Mouse (Mus musculus) embryo, embryonic 9.5 days (tissue): Measurements from ENCODE around the gene Ifitm3.
"Not testable (repeated sequence)": the region's sequence is repeated elsewhere in the genome, so short reads cannot be mapped to it uniquely, and the experiment has no call there.

Source experiments
- DNase-seq: peaks from one replicate; pipeline ENCODE4 v3.0.0-alpha.2; 2017; ENCODE audit errors: extremely low spot score

The Ifitm3 gene

DNA sequence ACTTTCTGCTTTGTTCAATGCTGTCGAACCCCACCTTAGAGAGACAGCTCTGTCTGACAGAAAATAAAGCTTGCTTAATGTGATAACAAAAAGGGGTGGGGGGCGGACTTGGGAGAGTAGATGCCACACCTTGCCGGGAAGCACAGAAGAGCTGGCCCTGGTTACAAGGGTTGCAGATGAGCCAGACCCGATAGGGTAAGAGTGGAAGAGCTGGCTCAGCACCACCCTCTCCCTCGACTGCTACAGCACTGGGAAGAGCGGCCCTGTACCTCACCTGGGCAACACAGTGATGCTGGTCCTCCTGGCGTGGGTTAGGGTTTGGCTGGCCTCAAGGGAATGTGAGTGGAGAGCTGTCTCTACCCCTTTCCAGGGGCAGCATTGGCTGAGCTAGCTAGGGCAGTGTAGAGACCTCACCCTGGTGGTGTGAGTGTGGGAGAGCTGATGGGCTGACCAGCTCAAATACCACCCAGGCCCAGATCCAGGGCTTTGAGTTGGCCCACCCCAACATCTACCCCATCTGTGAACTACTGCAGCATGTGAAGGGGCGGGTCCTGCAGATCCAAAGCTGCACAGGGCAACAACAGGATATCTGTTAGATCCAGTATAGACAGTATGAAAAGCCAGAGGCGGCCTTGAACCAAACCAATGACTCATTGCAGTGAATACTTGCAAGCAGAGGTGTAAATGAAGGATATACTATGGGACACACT lies 22.0 kb upstream of the Ifitm3 start:
- DNase-seq = no peak

DNA sequence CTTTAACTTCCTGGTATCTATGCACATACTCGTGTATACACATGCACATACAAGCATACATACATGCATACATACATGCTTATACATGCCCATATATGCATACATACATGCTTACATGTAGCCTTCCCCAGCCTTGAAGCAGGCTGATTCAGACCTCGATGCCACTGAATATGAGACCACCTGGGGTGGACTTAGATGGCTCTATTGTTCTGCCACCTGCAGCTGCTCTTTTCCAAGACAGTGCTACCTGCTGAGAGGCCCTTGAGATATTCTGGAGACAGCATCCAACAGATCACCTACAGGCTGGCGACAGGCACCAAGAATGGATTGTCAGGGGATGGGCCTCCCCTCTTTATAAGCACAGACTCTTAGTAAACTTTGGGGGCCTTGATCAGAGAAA lies 19.8 kb upstream of the Ifitm3 start:
- DNase-seq = no peak

DNA sequence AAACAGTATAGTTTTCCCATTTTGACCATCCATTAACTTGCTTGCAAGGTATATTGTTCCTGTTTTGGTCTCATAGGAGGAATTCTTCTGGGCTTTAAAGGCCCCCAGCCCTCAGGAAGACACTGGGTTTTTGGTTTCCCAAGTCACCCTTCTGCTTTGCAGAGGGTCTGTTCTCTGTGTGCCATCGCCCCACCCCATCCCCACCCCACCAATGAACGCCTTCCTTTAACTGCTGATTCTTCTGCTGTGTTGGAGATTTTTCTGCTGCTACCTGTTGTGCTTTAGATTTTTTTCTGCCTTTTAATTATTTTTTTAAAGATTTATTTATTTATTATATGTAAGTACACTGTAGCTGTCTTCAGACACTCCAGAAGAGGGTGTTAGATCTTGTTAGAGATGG lies 18.3 kb upstream of the Ifitm3 start, which contains the start of gene Gm17387:
Gene Gm17387, plus strand, starts transcription at position 301 of the 400 bp plus-strand sequence.
- DNase-seq = no peak

DNA sequence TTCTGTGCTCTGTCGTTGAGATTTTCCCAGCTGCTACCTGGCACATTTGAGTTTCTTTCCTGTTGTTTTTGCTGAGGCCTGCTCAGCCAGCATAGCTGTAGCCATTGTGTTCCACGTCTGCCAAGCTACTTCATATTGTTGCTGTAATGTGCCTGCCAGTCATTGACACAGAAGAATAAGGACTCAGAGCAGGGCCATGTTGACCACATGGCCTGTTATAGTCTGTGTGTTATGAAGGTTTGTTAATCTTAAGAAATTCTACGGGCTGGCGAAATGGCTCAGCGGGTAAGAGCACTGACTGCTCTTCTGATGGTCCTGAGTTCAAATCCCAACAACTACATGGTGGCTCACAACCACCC lies 16.1 kb upstream of the Ifitm3 start:
- DNase-seq = peak; percentile 34

DNA sequence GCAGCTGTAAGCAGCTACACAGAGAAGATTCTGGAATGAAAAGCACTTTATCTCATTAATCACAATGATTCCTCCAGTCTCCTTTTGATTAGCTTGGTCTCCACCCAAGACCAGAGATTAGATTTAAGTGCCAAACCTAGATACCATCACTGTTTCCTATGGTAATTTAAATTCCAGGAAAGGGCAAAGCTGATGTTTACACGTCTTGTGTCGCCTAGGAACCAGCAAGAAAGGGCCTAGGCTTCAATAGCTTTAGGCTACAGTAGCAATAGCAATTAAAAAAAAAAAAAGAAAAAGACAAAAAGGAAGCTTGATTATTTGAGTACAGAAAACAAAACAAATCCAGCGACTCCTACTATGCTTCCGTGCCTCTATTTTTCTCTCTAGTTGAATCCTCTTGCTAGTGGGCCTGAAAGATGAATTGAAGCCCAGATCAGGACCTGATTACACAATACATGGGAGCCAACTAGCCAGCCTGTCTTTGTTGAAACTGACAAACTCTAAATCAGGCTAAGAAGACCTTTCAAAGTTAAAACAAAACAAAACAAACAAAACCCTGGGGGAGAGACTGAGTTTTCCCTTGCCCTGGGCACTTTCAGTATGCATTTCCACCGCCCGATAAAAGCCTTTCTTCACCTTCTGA lies 15.6 kb upstream of the Ifitm3 start:
- no peak for DNase-seq

DNA sequence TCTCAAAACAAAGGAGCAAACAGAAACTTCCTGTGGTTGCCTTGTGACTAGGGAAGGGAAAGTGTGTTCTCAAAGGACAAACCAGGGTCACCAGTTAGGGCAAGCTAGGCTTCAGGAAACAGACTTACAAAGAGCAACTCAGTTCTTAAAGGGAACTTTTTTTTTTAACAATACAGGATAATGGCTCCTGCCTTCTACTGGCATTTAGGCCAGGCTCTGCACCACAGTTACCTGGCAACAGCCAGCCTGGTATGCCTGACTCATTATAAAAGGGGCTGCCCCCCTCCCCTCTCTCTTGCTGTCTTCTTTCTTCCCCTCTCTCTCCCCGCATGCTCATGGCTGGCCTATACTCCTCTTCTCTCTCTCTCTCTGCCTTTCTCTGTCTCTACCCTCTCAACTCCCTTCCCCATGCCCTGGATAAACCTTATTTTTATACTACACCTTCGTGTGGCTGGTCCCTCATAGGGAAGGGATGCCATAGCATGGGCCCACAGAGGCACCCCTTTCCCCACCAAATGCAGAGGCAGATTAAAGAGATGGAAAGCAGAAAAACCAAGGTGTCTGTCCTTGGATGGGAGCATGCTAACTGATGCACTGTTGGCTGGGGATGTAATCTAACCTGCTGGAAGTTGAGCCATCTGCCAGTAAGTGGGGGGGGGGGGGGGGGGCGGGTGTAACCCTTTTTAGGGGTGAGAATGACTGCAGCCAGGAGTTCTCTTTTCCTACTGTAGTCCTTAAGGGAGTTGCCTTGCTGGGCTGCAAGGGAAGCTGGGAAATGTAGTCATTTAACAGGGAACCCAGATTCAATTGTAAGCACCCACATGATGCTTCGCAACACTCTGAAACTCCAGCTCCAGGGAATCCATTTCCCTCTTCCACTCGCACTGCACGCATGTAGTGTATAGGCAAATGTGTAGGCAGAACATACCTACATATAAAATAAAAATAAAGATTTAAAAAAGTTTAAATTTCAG lies 14.6 kb upstream of the Ifitm3 start:
- DNase-seq = peak; percentile 61

DNA sequence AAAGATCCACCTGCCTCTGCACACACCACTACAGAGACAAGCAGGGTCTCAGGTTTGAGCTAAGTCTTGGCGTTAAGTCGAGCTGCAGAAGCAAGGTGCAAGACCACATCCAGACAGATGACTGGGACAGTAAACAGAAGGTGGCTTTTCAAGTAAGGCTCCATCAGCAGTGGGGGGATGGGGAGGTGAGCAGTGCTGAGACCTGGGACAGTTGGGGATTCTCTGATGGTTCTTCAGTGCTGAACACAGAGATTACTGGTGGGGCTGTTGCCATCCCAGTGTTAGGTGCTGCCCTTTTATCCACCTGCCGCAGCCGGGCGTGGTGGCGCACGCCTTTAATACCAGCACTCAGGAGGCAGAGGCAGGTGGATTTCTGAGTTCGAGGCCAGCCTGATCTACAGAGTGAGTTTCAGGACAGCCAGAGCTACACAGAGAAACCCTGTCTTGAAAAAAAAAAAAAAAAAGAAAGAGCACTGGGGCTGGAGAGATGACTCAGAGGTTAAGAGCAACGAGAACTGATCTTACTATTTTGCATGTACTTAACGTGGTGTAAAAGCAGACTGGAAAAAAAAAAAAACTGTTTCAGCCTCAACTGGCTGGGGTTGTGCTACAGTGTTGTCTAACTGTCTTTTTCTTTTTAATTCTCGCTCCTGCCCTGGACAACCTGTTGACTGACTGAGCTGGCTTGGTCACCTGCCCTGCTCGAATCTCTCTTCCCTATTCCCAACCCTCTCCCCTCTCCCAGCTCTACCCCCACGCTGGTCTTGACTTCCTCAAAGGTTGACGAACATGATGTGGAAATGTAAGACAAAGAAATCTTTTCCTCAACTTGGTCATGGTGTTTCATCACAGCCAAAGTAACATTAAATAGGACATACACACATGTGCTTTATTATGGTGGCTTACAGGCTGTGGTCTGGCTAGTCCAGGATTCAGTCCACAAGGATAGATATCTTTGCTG lies 11.2 kb upstream of the Ifitm3 start:
- no peak for DNase-seq

DNA sequence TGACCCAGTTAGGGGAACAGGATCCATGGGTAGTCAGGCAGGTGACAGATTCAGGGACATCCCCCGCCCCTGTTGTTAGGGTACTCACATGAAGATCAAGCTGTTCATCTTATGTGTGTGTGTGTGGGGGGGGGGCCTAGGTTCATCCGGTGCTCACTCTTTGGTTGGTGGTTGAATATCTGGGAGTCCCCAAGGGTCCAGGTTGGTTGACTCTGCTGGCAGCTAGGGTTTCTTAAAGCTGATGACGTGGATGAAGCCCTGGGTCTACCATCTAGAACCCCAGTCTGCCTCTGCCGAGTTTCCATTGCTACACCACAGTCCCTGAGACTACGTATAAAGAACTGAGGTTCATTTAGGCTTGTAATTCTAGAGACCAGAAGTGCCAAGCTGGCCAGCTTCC lies 8.5 kb upstream of the Ifitm3 start:
- no peak for DNase-seq

DNA sequence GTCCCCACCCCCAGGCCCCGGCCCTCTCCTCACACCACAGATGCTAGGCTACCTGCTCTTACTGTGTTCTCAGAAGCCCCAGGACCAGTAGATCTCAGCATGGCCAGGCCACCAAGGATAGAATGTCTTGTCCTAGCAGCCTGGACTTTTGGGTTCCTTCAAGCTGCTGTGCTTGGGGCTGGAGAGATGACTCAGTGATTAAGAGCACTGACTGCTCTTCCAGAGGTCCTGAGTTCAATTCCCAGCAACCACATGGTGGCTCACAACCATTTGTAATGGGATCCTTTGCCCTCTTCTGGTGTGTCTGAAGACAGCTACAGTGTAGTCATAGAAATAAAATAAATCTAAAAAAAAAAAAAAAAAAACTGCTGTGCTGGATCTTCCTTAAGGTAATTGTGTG lies 7.3 kb upstream of the Ifitm3 start, which contains the start of gene Ifitm6:
Gene Ifitm6, minus strand, starts transcription at position 101 of the 400 bp plus-strand sequence.
- not testable (repeated sequence) for DNase-seq

DNA sequence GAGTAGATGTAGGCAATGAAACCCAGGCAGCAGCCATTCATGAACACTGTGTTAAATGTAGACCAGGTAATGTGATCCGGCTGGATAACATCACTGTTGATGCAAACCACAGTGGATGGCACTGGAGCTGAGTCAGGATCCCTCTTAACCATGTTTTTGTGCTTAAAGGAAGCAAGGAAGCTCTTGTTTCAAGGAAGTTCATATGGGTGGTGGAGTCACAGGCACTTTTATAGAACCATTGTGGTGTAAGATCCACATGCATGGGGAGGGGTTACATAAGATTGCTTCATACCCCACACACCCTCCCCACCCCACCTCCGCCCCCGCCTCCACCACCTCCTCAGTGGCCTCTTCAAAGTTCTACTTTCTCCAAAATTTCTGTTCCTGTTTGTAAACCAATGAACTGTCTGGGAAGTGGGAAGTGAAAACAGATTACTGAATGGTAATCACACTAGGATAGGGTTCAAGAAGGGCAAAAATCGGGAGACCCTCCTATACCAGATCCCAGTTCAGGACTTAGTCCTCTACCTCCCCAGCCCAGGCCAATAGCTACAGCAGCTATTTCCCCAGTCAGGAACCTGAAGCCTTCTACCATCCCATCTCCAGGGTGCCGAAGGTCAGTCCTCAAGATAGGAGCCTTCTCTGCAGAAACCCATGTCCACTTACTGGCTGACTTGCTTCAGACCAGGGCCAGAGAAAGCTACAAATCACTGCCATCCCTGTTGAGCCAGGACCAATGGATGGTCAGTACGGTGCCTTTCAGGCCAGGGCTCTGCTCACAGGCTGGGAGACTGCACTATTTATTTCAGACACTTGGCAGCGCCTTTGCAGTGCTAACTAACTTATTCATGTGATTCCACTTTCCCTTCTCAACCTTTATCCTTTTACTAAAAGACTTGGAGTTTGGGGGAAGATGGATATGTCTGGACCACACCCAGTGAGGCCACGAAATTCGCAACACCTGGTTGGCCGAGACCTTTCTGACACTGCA lies 6.4 kb upstream of the Ifitm3 start:
- DNase-seq = no peak

DNA sequence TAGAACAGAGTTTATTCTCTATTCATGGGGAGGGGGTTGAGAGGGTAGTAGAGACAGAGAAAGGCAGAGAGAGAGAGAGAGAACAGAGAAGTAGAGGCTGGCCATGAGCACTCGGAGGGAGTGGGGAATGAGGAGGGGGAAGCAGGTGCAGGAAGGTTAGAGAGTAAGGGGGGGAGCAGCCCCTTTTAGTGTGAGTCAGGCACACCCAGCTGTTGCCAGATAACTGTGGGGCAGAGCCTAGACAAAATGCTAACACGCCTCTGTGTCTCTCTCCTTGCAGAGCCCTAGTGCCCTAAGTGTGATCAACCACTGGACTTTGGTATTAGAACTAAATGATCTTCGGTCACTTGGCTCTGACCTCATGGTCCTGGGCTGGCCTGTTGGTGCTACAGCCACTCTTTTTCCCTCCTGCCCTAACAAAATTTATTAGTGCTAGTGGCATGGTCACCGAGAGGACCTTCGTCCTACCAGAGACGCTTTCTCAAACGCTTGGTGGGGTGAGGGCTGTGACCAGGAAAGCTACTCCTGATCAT lies 734 bp upstream of the Ifitm3 start:
- no peak for DNase-seq

DNA sequence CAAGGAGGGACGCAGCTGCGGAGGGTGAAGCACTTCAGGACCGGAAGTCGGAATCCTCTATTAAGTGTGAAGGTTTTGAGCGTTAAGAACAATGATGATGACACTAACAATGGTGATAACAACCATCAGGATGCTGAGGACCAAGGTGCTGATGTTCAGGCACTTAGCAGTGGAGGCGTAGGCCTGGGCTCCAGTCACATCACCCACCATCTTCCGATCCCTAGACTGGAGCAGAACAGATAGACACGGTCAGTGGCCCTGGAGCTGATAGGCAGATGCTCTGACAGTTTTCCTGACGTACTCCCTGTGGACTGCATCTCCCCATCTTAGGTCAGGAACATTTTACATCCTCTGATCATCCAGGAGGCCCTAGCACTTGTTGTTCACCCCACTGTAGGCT lies 905 bp downstream of the Ifitm3 start:
- no peak for DNase-seq

DNA sequence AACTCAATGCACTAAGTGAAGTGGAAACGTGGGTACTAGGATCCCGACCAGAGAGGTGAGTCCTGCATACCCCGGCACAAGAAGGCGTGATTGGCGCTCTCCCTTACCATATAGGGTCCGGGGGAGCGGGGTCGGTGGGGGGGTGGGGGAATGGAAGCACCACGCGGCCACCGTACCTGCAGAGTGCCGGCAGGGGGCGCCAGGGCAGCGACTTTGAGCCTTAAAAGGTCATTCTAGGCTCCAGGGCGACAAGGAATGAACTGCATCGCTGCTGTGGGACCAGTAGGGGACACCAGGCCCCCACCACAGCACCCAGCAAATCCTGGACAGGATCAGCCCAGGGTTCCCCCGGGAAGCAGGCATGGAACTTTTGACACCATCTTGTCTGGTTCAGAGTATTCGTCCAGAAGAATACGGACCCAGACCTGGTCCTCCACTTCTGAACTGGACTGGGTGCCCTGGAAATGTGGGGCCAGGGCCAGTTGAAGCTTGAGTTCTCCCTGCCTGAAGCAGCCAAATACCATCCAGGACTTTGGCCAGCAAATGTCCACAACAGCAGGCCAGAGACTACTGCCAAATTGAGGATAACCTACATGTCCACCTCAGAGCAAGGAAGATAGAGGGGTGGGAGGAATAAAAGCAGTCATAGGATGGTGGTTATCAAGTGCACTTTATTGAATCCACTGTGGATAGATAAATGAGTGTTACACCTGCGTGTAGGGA lies 1.5 kb downstream of the Ifitm3 start:
- DNase-seq = peak; percentile 86

DNA sequence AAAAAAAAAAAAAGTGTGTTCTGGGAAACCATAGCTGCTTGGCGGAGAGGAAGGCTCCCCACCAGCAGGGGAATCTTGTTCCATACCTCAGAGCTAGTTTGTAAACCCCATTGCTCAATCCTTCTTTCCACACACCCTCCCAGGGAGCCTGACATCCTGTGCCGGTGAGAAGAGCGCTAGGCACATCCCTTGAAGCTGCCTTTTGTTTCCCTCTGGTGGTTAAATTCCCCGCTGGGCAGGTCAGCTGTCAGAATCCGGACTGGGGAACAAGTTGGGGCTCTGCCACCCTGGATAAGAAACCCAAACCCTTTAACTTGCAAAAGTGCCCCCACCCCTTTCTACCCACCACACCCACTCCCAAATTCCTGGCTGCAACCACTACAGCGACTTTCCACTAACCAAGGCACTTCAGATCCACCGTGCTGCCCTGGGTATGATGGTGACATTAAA lies 2.2 kb downstream of the Ifitm3 start:
- DNase-seq = peak; percentile 50

DNA sequence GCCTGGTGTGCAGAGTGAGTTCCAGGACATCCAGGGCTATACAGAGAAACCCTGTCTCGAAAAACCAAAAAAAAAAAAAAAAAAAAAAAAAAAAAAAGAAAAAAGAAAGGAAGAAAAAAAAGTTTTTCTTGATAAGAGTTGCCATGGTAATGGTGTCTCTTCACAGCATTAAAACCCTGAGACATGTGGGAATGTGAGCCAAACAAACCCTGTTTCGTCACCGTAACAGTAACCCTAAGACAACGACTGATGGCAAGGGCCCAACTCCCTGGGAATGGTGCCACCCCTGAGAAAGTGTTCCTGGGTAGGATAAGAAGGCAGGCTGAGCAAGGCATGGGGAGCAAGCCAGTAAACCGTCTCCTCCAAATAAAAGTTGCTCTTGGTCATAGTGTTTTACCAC lies 3.7 kb downstream of the Ifitm3 start:
- DNase-seq = no peak

DNA sequence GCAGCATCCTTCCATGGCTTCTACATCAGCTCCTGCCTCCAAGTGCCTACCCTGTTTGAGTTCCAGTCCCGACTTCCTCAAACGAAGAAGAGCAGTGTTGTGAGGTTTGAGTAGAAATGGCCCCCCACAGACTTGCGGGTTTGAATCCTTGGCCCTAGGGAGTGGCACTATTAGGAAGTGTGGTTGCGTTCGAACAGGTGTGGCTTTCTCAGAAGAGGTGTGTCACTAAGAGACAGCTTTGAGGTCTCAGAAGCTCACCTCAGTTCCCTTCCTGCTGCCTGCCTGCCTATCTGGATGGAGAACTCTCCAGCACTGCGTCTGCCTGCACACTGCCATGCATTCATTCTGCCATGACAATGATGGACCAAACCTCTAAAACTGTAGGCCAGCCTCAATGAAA lies 4.1 kb downstream of the Ifitm3 start:
- DNase-seq = no peak

DNA sequence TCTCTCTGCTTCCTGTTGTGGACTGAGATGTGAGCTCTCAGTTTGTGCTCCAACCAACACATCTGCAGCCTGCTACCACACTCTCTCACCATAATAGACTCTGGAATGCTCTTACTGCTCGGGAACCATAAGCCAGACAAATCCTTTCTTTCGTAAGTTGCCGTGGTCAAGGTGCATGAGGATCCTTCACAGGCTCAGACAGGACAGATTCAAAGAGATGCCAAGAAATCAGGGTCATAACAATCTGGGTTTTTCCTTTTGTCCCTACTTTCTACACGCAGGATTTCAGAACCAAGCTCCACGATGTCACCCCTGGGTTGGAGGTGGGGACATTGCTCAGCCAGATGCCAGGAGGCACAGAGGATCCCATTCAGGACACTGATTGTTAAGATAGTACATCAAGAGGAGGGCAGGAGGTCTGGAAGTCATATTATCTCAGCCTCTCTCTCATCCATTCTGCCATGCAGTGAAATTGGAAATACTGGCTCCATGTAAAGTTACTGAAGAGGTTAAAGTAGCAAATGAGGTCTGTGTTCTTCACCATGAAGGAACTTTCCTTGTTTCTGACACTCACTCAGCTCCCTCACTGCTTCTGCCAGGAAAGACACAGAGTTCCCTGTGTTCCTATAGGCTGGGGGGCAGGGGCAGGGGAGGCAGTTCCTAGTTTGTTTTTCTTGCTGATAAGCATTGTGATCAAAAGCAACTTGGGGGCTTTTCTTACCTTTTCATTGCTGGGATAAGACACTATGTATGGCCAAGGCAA lies 7.1 kb downstream of the Ifitm3 start:
- DNase-seq = no peak
